Mouse (Mus musculus): Measurements from ENCODE around the gene Prkacb. TPM values are rescaled to one million over a fixed set of nuclear protein-coding genes. Genes with fewer than 3 reads are reported as not detected.
A peak's percentile ranks its signal among the peaks of the same experiment; 100 is the strongest.

Prkacb gene
- polyA plus RNA-seq, 2 experiments = 45.4 to 66.3 TPM

DNA sequence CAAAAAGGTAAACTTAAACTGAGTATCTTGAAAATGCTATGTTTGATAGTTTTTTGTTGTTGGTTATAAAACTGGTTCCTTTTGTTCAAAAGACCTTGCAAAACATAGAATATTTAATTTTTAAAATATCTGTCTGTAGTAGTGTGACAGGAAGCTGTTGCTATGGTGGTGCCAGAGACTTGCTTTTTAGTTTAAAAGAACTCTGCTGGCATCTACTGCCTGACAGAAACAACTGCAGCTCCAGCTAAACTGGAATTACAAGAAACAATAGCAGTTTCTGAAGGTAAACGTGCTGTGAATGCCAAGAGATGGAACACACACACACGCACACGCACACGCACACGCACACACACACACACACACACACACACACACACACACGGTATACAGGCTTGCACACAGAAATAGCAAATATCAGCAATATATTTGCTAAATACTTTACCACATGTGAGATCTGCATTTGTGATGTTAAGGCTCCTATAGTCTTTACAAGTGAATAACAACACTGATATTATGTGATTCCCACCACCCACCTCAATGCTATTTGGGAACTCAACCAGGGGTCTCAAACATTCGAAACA is 29.1 kb downstream of the Prkacb start:
- Histone ChIP-seq H3K9me3 (ENCODE audit: control insufficient read depth, low read length) (no peaks in the 10 kb centered on the region), H3K9ac (ENCODE audit: low read depth, low read length, severe bottlenecking) (no peak overlapping the region), H3K4me2 (replicated peaks; ENCODE audit: low read depth, low read length, severe bottlenecking) (no peak overlapping the region), H3K27ac (replicated peaks; ENCODE audit: low read depth, low read length) (no peak overlapping the region), H3K4me3 (replicated peaks; ENCODE audit: low read length) (no peak overlapping the region), H3K27me3 (ENCODE audit: control insufficient read depth, insufficient read depth, low read length) (no peaks in the 10 kb centered on the region), H3K4me1 (ENCODE audit: control insufficient read depth, insufficient read depth, low read length) (peaks cover 8% of the 10 kb centered on the region), H3K36me3 (ENCODE audit: control insufficient read depth, insufficient read depth, low read length) (no peaks in the 10 kb centered on the region)
- 73% methylated on average over 7 of the region's 7 CpGs for WGBS
- DNase-seq (ENCODE audit: low spot score) = no peak
- ATAC-seq (ENCODE audit: low FRiP score, low read depth) = no peak
- TF ChIP-seq POLR2A (IDR thresholded peaks at IDR 0.05; ENCODE audit: borderline replicate concordance, extremely low read depth, insufficient read depth, insufficient read length) = no peak

DNA sequence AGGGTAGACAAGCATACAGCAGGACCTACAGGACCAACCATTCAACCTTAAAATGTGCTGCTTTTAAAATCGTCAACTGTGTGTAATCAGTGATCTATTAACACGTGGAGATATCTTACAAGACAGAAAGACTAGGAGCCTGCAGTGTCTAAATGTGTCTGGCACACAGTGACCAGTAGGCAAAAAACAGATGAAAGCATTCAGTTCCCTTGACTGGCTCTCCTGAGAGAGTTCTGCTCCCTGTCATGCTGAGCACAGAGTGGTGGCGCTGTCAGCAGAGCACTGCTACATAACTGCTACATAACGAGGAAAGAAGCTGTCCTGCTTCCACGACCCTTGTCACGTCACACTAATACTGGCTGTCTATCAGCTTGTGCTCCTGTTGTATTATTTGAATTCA is 30.2 kb downstream of the Prkacb start:
- WGBS = 32% methylated on average over 6 of the region's 6 CpGs

DNA sequence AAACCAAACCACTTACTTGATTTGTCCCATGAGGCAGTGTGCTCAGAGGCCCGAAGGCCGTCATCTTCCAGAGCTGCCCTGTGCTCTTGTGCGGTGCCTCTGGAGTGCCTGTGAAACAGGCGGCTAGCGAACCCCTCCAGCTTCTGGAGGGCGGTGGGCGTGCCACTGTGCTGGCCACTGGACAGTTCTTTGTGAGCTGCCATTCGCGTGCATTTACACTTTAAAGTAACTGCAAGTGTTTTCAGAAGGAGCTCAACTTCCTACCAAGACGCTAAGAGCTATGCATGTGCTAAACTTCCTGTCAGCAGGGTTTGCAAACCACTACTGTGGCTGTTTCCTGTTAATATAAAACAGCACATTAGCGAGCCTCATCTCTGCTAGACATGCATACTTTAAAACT is 31.7 kb downstream of the Prkacb start:
- Histone ChIP-seq H3K36me3 (ENCODE audit: control insufficient read depth, insufficient read depth, low read length) (no peaks in the 10 kb centered on the region), H3K4me3 (replicated peaks; ENCODE audit: low read length) (no peak overlapping the region), H3K9ac (ENCODE audit: low read depth, low read length, severe bottlenecking) (peak overlapping the region; percentile 46), H3K4me2 (replicated peaks; ENCODE audit: low read depth, low read length, severe bottlenecking) (peak overlapping the region; percentile 37), H3K9me3 (ENCODE audit: control insufficient read depth, low read length) (no peaks in the 10 kb centered on the region), H3K27ac (replicated peaks; ENCODE audit: low read depth, low read length) (no peak overlapping the region), H3K27me3 (ENCODE audit: control insufficient read depth, insufficient read depth, low read length) (no peaks in the 10 kb centered on the region), H3K4me1 (ENCODE audit: control insufficient read depth, insufficient read depth, low read length) (peaks cover 8% of the 10 kb centered on the region)
- 6% methylated on average over 11 of the region's 11 CpGs for WGBS
- TF ChIP-seq POLR2A (IDR thresholded peaks at IDR 0.05; ENCODE audit: borderline replicate concordance, extremely low read depth, insufficient read depth, insufficient read length) = no peak
- DNase-seq (ENCODE audit: low spot score) (peak; percentile 31), ATAC-seq (ENCODE audit: low FRiP score, low read depth) (no peak)

More for the DNA sequence above, 30.2 kb downstream of the Prkacb start:
- DNase-seq (ENCODE audit: low spot score) = peak; percentile 12
- ATAC-seq (ENCODE audit: low FRiP score, low read depth) = no peak
- H3K4me3 ChIP-seq (replicated peaks; ENCODE audit: low read length) = no peak overlapping the region
- no peak overlapping the region for H3K9ac ChIP-seq (ENCODE audit: low read depth, low read length, severe bottlenecking)
- no peak overlapping the region for H3K4me2 ChIP-seq (replicated peaks; ENCODE audit: low read depth, low read length, severe bottlenecking)
- TF ChIP-seq POLR2A (IDR thresholded peaks at IDR 0.05; ENCODE audit: borderline replicate concordance, extremely low read depth, insufficient read depth, insufficient read length) = no peak
- no peaks in the 10 kb centered on the region for H3K9me3 ChIP-seq (ENCODE audit: control insufficient read depth, low read length)
- H3K27me3 ChIP-seq (ENCODE audit: control insufficient read depth, insufficient read depth, low read length) = no peaks in the 10 kb centered on the region
- peaks cover 8% of the 10 kb centered on the region for H3K4me1 ChIP-seq (ENCODE audit: control insufficient read depth, insufficient read depth, low read length)
- H3K36me3 ChIP-seq (ENCODE audit: control insufficient read depth, insufficient read depth, low read length) = no peaks in the 10 kb centered on the region
- no peak overlapping the region for H3K27ac ChIP-seq (replicated peaks; ENCODE audit: low read depth, low read length)

DNA sequence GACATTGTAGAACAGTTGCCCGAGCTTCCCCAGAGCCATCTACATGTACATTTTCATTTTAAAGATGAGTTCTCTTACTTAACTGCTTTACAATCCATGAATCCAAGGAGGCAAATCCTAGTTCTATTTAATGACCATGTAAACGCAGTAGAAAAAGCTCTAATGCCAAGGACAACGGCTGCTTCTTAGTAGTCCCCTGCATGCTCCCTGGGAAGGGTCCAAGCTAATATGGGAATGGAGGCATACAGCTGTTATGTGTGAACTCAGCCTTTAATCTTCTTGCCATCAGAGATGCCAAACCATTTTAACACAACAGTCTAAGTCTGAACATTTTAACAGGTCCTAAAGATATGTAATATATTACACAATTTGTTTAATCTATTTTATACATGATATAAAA is 32.5 kb downstream of the Prkacb start:
- Histone ChIP-seq H3K4me3 (replicated peaks; ENCODE audit: low read length) (no peak overlapping the region), H3K27ac (replicated peaks; ENCODE audit: low read depth, low read length) (no peak overlapping the region), H3K36me3 (ENCODE audit: control insufficient read depth, insufficient read depth, low read length) (no peaks in the 10 kb centered on the region), H3K9me3 (ENCODE audit: control insufficient read depth, low read length) (no peaks in the 10 kb centered on the region), H3K9ac (ENCODE audit: low read depth, low read length, severe bottlenecking) (no peak overlapping the region), H3K4me1 (ENCODE audit: control insufficient read depth, insufficient read depth, low read length) (peaks cover 8% of the 10 kb centered on the region), H3K4me2 (replicated peaks; ENCODE audit: low read depth, low read length, severe bottlenecking) (no peak overlapping the region), H3K27me3 (ENCODE audit: control insufficient read depth, insufficient read depth, low read length) (no peaks in the 10 kb centered on the region)
- DNase-seq (ENCODE audit: low spot score) (no peak), ATAC-seq (ENCODE audit: low FRiP score, low read depth) (no peak)
- 53% methylated on average over 3 of the region's 3 CpGs for WGBS
- no peak for TF ChIP-seq POLR2A (IDR thresholded peaks at IDR 0.05; ENCODE audit: borderline replicate concordance, extremely low read depth, insufficient read depth, insufficient read length)

DNA sequence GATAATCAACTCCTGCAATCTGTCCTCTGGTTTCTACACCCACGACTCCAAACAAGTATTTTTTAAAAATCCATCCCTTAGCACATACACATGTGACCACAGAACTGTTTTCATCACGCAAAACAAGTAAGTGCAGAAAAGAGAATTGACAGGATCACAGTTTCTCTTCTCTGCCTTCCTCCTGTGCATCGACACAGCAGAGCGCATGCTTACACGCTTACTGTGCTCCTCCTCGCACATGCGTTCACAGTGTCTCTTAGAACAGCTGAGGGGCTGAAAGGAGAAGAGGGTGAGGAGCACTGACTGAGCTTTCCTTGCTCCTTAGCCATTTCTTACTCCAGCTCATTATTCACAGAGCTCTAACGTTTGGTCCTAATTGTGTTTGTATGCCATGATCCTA is 33.9 kb downstream of the Prkacb start:
- ATAC-seq (ENCODE audit: low FRiP score, low read depth) (no peak), DNase-seq (ENCODE audit: low spot score) (no peak)
- Histone ChIP-seq H3K27ac (replicated peaks; ENCODE audit: low read depth, low read length) (no peak overlapping the region), H3K4me2 (replicated peaks; ENCODE audit: low read depth, low read length, severe bottlenecking) (no peak overlapping the region), H3K4me3 (replicated peaks; ENCODE audit: low read length) (no peak overlapping the region), H3K9me3 (ENCODE audit: control insufficient read depth, low read length) (no peaks in the 10 kb centered on the region), H3K9ac (ENCODE audit: low read depth, low read length, severe bottlenecking) (no peak overlapping the region), H3K27me3 (ENCODE audit: control insufficient read depth, insufficient read depth, low read length) (no peaks in the 10 kb centered on the region), H3K4me1 (ENCODE audit: control insufficient read depth, insufficient read depth, low read length) (peaks cover 8% of the 10 kb centered on the region), H3K36me3 (ENCODE audit: control insufficient read depth, insufficient read depth, low read length) (no peaks in the 10 kb centered on the region)
- WGBS = 73% methylated on average over 8 of the region's 8 CpGs
- no peak for TF ChIP-seq POLR2A (IDR thresholded peaks at IDR 0.05; ENCODE audit: borderline replicate concordance, extremely low read depth, insufficient read depth, insufficient read length)

DNA sequence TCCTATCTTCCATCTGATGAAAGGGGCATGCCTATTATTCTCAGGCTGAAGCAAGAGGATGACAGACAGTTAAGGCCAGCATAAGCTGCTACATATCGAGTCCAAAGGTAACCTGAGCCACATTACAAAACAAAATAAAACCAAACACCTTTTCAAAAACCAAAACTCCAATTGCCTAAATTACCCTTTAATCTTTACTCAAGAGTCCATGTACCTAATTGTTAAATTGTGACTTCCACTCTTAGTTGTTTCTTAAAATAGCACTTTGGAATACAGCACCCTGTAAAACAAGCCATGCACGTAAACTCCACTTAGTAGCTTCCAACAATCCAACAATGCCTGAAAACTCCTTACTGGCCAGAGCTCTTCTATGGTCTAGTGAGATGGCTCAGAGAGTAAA is 34.3 kb downstream of the Prkacb start:
- TF ChIP-seq POLR2A (IDR thresholded peaks at IDR 0.05; ENCODE audit: borderline replicate concordance, extremely low read depth, insufficient read depth, insufficient read length) = no peak
- no peak overlapping the region for H3K27ac ChIP-seq (replicated peaks; ENCODE audit: low read depth, low read length)
- peaks cover 8% of the 10 kb centered on the region for H3K4me1 ChIP-seq (ENCODE audit: control insufficient read depth, insufficient read depth, low read length)
- H3K27me3 ChIP-seq (ENCODE audit: control insufficient read depth, insufficient read depth, low read length) = no peaks in the 10 kb centered on the region
- no peak for DNase-seq (ENCODE audit: low spot score)
- H3K9ac ChIP-seq (ENCODE audit: low read depth, low read length, severe bottlenecking) = no peak overlapping the region
- H3K9me3 ChIP-seq (ENCODE audit: control insufficient read depth, low read length) = no peaks in the 10 kb centered on the region
- no peak overlapping the region for H3K4me2 ChIP-seq (replicated peaks; ENCODE audit: low read depth, low read length, severe bottlenecking)
- 72% methylated on average over 2 of the region's 2 CpGs for WGBS
- no peak for ATAC-seq (ENCODE audit: low FRiP score, low read depth)
- H3K36me3 ChIP-seq (ENCODE audit: control insufficient read depth, insufficient read depth, low read length) = no peaks in the 10 kb centered on the region
- H3K4me3 ChIP-seq (replicated peaks; ENCODE audit: low read length) = no peak overlapping the region
